Mouse (Mus musculus): ENCODE results near the gene Daam1.

GRCm38 (mm10) chr12:71863846-71864543 lies 33.1 kb downstream of the Daam1 start:
- TF ChIP-seq CTCF (IDR thresholded peaks at IDR 0.05; ENCODE audit: low read depth) (no peak), EP300 (IDR thresholded peaks at IDR 0.05; ENCODE audit: low read depth) (no peak)

All from liver, postnatal 0 days (tissue).